Mouse (Mus musculus): ENCODE data around the gene Cdh16. TPM values are rescaled to one million over a fixed set of nuclear protein-coding genes. Genes with fewer than 3 reads are reported as not detected.

The Cdh16 gene
- polyA plus RNA-seq (2017; shearing (Covaris generic)) = not detected

DNA sequence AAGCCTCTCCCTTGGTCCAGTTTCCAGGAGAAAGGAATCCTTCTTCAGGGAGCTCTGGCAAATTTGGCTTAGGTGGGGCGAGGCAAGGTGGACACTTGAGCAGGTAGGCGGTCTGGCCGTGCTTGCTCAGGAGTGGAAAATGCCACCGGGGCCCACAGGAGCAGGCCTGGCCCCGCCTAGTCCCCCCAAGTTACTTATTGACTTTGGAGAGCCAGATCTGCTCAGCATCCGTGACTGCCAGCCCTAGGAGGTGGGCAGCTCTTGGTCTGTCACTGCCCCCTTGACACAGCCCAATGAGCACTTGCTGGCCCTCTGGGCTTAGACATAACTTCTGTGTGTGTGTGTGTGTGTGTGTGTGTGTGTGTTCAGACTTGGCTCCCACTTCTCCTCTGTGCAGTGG lies at the start of gene Cdh16:
Gene Cdh16 (minus strand): TSS at position 236 of the 400 bp plus-strand sequence.

DNA sequence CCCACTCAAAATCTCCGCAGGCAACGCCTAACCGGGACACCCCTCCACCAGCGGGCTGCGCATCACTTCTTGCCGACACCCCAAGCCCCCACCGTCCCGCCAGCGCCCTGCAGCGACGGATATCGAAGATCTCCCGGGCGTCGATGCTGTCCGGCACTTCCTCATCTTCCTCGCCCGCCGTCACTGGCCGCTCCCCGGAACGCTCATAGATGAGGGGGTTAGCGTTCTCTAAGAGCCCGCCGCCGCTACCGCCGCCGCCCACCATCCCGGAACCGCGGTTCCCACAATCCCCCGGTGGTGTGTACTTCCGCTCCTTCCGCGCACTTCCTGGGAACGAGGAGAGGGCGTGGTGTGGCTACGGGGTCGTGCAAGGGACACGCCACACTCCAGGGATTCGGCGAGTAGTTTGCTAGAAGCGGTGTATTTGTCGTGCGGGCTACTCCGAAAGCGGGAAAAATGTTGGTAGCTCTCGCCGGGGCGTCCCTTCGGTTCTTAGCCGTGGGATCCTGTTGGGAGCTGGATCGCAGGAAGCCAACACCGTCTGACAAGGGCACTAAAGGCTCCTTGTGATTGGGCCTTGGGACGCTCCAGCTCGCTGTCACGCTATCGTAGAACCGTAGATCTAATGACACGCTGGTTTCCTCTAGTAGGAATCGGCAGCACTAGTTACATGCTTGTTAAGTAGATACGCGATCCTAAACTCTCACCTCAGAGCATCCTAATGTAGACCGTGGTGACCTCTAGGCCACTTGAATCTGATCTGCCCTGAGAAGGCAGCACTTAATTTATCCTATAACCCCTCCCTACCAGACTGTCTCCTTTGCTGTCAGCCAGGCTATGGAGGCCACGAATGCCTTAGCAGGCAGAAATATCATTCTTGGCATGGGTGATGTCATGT lies 17.5 kb upstream of the Cdh16 start, which contains the start of gene Ciao2b:
Gene Ciao2b (minus strand): TSS at position 540 of the 898 bp plus-strand sequence.

DNA sequence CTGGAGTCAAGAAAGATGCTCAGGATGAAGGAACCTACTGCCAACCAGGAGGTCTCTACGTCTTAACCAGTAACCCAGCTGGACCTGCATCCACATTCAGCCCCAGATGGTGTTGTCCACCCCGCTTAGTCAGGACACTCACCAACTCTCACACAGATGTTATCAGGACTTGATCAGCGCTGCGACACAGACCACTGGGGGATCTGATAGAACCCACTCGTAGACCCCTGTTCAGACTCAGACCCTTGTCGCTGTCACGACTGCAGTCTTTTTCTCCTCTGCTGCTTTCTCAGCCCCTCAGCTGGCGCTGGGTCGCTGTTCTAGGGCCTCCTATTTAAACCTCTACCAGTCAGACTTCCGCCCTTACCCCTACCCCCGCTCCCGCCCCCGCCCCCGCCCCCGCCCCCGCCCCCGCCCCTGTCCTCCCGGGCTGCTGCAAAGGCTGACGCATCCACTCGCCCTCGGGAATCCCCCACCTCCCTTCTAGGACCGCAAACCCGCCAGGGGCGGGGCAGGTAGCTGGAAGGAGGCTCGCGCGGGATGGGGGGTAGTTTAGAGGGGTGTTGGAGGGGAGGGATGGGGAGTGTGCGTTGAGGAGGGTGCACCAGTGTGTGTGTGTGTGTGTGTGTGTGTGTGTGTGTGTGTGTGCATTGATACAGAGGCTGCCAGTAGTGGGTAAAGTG lies 6.9 kb upstream of the Cdh16 start, which contains the start of gene Rrad:
Gene Rrad (minus strand): TSS at position 347 of the 683 bp plus-strand sequence.

DNA sequence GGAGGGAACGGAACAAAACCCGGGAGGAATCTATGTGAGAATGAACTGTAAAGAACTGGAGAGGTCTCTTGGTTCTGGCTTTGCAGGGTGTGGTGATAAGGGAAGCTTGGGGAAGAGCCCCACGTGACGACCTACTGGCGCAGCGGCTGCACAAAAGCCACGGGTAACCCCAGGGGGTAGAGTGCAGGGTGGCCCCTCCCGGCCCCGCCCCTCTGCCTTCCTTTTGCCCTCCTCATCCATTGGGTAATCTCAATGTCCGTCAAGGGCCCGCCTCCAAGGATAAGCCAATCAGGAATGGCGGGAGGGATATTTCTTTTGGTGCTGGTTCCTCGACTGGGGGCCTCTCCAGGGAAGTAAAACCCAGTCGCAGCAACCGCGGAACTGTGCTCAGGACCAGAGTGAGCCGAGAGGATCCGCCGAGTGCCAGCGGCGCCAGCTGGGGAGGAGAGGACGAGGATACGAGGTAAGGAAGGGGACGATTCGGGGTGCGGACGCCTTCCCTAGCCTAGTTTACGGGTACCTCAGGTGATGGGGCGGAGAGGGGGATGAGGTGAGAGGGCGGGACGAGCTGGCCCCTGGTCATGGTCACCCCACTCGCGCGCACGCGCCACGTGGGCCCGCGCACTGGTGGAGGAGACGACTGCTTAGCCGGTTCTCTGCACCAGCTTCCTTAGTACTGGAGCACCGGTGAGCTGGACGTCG lies 32.9 kb downstream of the Cdh16 start, which contains the start of gene Pdp2:
Gene Pdp2 (plus strand): TSS at position 319 of the 702 bp plus-strand sequence.

Other genes starting within 250 kb of the Cdh16 start
- 0.31 TPM for gene Cmtm4, start 228.6 kb downstream of the Cdh16 start, polyA plus RNA-seq (2017; shearing (Covaris generic))
- gene Dync1li2, start 181.3 kb downstream of the Cdh16 start, polyA plus RNA-seq (2017; shearing (Covaris generic)) = 39.2 TPM
- gene Terb1, start 114.5 kb downstream of the Cdh16 start, polyA plus RNA-seq (2017; shearing (Covaris generic)) = not detected
- gene Nae1, start 89.8 kb downstream of the Cdh16 start, polyA plus RNA-seq (2017; shearing (Covaris generic)) = 95.3 TPM
- gene Car7, start 89.7 kb downstream of the Cdh16 start, polyA plus RNA-seq (2017; shearing (Covaris generic)) = 3.8 TPM
- gene Pdp2, start 32.9 kb downstream of the Cdh16 start, polyA plus RNA-seq (2017; shearing (Covaris generic)) = 5.7 TPM
- 59.8 TPM for gene Rrad, start 6.9 kb upstream of the Cdh16 start, polyA plus RNA-seq (2017; shearing (Covaris generic))
- 114 TPM for gene Ciao2b, start 17.6 kb upstream of the Cdh16 start, polyA plus RNA-seq (2017; shearing (Covaris generic))
- 0.12 TPM for gene Ces2a, start 109.6 kb upstream of the Cdh16 start, polyA plus RNA-seq (2017; shearing (Covaris generic))
- not detected for gene Ces2b, start 207.2 kb upstream of the Cdh16 start, polyA plus RNA-seq (2017; shearing (Covaris generic))
- gene Ces2c, start 222.7 kb upstream of the Cdh16 start, polyA plus RNA-seq (2017; shearing (Covaris generic)) = 6.8 TPM

Data from CD4-positive, CD25-positive, alpha-beta regulatory T cell (primary cell).